Mouse (Mus musculus): Measurements from ENCODE around the gene Agpat4. TPM values are rescaled to one million over a fixed set of nuclear protein-coding genes. Genes with fewer than 3 reads are reported as not detected.

Gene Agpat4
- polyA plus RNA-seq, 1 experiment from 2014 or later = 25.7 TPM

DNA sequence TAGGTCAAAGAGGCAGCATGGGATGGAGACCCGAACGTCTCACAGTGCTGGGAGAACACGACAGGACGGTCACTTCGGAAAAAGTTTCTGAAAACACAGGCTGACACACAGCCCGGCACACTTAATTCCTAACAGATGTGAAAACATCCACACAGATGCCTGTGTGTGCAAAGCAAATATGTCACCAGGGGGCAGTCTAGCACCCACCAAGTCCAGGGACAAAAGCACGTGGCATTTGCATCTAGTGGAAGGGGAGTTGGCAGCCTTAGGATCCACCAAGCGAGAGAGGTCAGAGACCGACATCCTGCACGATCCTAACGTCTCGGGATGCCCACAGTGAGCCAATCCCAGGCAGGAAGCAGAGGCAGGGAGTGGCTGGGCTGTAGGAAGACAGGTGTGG is 108.0 kb downstream of the Agpat4 start:
- 70% methylated on average over 12 of the region's 12 CpGs for WGBS (ENCODE audit: insufficient replicate concordance)
- no peak overlapping the region for H3K4me2 ChIP-seq
- no peak overlapping the region for H3K4me3 ChIP-seq (replicated peaks)
- no peaks in the 10 kb centered on the region for H3K4me1 ChIP-seq (replicated peaks)
- ATAC-seq (ENCODE audit: insufficient read depth) = peak; percentile 13; the same call in 1 of the 2 replicates
- peaks cover 57% of the 10 kb centered on the region for H3K36me3 ChIP-seq (replicated peaks)
- H3K9ac ChIP-seq = no peak overlapping the region
- H3K9me3 ChIP-seq (replicated peaks) = no peaks in the 10 kb centered on the region
- H3K27me3 ChIP-seq = no peaks in the 10 kb centered on the region
- H3K27ac ChIP-seq (replicated peaks) = no peak overlapping the region

DNA sequence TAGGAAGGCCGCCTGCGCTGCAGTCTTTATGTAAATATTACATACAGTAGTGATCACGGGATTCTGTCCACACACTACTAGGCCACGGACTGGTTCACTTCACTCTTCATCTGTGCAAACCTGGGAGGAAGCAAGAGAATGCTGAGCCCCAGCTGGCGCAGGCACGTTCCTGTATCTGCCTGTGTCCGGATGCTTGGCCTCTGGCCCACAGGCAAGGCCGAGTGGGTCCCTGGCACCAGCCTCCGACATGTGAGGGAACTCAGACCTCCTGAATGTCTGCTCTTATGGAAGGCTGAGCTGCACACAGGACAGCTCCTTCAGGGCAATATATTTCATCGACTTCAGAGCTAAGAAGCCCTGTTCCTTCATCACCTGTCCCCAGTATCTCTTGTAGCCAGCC is 109.5 kb downstream of the Agpat4 start:
- Histone ChIP-seq H3K9me3 (replicated peaks) (no peaks in the 10 kb centered on the region), H3K9ac (no peak overlapping the region), H3K4me3 (replicated peaks) (no peak overlapping the region), H3K4me2 (no peak overlapping the region), H3K27ac (replicated peaks) (no peak overlapping the region), H3K27me3 (no peaks in the 10 kb centered on the region), H3K36me3 (replicated peaks) (peaks cover 63% of the 10 kb centered on the region), H3K4me1 (replicated peaks) (no peaks in the 10 kb centered on the region)
- WGBS (ENCODE audit: insufficient replicate concordance) = 83% methylated on average over 10 of the region's 10 CpGs
- no peak for ATAC-seq (ENCODE audit: insufficient read depth)

DNA sequence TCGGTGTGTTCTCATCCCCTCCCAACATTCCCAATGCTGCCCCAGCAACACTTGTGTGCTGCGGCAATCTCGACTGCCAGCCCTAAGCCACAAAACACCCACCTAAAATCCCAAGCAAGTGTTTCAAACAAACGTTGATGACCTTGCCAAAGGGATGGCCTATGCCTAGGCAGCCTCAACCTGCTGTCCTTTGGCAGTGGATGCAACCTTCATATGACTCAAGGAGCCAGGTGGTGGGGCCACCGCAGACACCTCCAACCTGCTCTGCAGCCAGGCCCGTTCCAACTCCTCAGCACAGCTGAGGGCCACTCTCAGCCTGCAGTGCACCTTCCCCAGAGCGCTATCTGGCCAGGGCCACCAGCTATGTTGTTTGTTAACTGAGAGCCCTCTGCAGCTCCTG is 110.0 kb downstream of the Agpat4 start:
- 88% methylated on average over 7 of the region's 7 CpGs for WGBS (ENCODE audit: insufficient replicate concordance)
- no peak for ATAC-seq (ENCODE audit: insufficient read depth)
- Histone ChIP-seq H3K27me3 (no peaks in the 10 kb centered on the region), H3K4me2 (no peak overlapping the region), H3K4me1 (replicated peaks) (no peaks in the 10 kb centered on the region), H3K9me3 (replicated peaks) (no peaks in the 10 kb centered on the region), H3K36me3 (replicated peaks) (peaks cover 62% of the 10 kb centered on the region), H3K27ac (replicated peaks) (no peak overlapping the region), H3K9ac (no peak overlapping the region), H3K4me3 (replicated peaks) (no peak overlapping the region)

DNA sequence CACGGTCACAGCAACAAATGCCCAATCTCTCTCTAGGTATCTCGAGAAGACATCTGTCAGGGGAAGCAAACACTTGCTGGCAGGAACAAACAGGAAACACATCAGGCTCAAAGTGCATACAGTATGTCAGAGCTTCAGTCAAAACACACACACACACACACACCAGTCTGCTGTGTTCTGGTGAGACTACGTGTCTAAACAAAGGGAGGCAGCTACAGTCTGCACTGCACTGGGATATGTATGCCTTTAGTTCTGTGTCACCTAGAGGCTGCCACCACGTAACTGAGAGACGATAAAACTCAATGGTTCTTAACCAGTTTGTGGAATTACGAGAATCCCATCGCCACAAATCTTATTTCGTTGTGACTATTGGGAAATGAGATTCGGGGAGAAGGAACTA is 111.3 kb downstream of the Agpat4 start:
- 78% methylated on average over 9 of the region's 9 CpGs for WGBS (ENCODE audit: insufficient replicate concordance)
- peaks cover 64% of the 10 kb centered on the region for H3K36me3 ChIP-seq (replicated peaks)

DNA sequence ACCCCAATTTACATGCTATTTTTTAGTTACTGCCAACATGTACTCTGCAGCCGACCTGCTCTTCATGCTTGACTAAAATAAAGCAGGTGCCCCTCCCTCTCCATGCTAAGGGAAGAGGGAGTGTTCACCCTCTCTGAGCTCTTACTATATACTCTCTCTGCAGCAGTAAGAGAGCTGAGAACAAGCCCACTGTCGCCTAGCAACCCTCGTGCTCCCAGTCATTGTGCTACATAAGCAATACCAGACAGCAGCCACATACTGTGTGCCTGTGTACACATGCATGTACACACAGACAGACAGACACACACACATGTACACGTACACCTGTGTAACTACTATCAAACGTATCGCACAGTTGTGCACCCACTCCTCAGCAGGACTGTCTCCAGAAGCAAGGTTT is 111.7 kb downstream of the Agpat4 start:
- Histone ChIP-seq H3K4me1 (replicated peaks) (no peaks in the 10 kb centered on the region), H3K27ac (replicated peaks) (no peak overlapping the region), H3K4me2 (no peak overlapping the region), H3K4me3 (replicated peaks) (no peak overlapping the region), H3K9ac (no peak overlapping the region), H3K27me3 (no peaks in the 10 kb centered on the region), H3K9me3 (replicated peaks) (no peaks in the 10 kb centered on the region), H3K36me3 (replicated peaks) (peaks cover 68% of the 10 kb centered on the region)
- WGBS (ENCODE audit: insufficient replicate concordance) = 75% methylated on average over 6 of the region's 6 CpGs
- no peak for ATAC-seq (ENCODE audit: insufficient read depth)

More for the DNA sequence above, 111.3 kb downstream of the Agpat4 start:
- Histone ChIP-seq H3K9ac (no peak overlapping the region), H3K9me3 (replicated peaks) (no peaks in the 10 kb centered on the region), H3K4me2 (no peak overlapping the region), H3K4me1 (replicated peaks) (no peaks in the 10 kb centered on the region), H3K27ac (replicated peaks) (no peak overlapping the region), H3K27me3 (no peaks in the 10 kb centered on the region), H3K4me3 (replicated peaks) (no peak overlapping the region)
- ATAC-seq (ENCODE audit: insufficient read depth) = no peak

DNA sequence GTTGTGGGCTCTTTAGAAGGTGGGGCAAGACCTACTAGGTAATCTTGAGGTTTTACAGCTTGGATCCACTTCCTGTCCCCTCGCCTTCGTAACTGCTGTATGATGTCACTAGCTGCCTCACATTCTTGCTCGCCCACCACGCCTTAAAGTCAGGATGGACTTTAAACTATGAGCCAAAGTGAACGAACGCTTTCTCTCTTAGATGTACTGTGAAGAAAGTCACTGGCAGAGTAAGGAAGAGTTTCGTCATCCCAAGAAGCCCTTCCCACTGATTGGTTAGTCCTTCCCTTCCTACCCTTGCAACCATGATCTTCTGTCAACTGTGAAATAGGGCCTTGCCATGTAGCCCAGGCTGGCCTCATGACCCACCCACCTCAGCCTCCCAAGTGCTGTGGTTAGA is 112.6 kb downstream of the Agpat4 start:
- ATAC-seq (ENCODE audit: insufficient read depth) = no peak
- Histone ChIP-seq H3K36me3 (replicated peaks) (peaks cover 76% of the 10 kb centered on the region), H3K9me3 (replicated peaks) (no peaks in the 10 kb centered on the region), H3K4me2 (no peak overlapping the region), H3K27me3 (no peaks in the 10 kb centered on the region), H3K27ac (replicated peaks) (no peak overlapping the region), H3K4me1 (replicated peaks) (no peaks in the 10 kb centered on the region), H3K4me3 (replicated peaks) (no peak overlapping the region), H3K9ac (no peak overlapping the region)
- WGBS (ENCODE audit: insufficient replicate concordance) = 71% methylated on average over 7 of the region's 7 CpGs

DNA sequence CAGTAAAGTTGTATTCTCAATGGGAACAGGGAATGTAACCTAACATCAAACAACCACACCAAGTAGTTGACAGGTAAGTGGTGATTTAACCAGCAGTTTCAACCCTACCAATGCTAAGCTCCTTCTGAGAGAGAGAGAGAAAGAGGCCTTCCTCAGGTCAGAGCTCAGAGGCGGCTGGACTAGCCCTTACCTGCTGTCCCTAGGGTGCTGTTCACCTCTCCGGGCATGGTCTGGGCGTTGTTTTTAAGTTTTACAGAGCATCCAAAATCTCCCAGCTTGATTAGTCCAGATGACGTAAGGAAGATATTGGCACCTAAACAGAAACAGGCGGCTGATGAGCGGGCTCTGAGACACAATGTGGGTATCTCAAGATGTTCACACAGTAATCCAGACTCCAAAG is 114.2 kb downstream of the Agpat4 start:
- Histone ChIP-seq H3K4me2 (no peak overlapping the region), H3K9ac (no peak overlapping the region), H3K27ac (replicated peaks) (no peak overlapping the region), H3K9me3 (replicated peaks) (no peaks in the 10 kb centered on the region), H3K4me3 (replicated peaks) (no peak overlapping the region), H3K36me3 (replicated peaks) (peaks cover 63% of the 10 kb centered on the region), H3K27me3 (no peaks in the 10 kb centered on the region), H3K4me1 (replicated peaks) (no peaks in the 10 kb centered on the region)
- WGBS (ENCODE audit: insufficient replicate concordance) = 79% methylated on average over 6 of the region's 6 CpGs
- no peak for ATAC-seq (ENCODE audit: insufficient read depth)

DNA sequence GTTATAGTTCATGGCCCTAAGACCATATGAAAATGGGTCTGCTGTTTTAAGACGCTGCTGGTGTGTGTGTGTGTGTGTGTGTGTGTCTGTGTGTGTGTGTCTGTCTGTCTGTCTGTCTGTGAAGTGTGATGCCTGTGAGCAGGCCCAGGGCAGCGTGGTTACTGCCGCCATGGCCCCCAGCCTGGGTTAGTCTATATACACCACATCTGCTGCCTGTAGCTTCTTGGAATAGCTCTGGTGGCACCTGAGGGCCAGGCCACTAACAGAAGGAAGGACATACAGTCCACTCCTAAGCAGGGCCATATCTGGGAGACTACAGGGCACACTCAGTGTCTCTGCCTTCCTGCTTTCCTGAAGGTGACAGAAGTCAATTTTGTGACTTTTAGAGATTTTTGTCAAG is 122.2 kb downstream of the Agpat4 start:
- Histone ChIP-seq H3K4me1 (replicated peaks) (no peaks in the 10 kb centered on the region), H3K27ac (replicated peaks) (no peak overlapping the region), H3K4me2 (no peak overlapping the region), H3K9me3 (replicated peaks) (no peaks in the 10 kb centered on the region), H3K27me3 (no peaks in the 10 kb centered on the region), H3K4me3 (replicated peaks) (no peak overlapping the region), H3K9ac (no peak overlapping the region), H3K36me3 (replicated peaks) (peaks cover 37% of the 10 kb centered on the region)
- WGBS (ENCODE audit: insufficient replicate concordance) = 85% methylated on average over 3 of the region's 3 CpGs
- ATAC-seq (ENCODE audit: insufficient read depth) = no peak

DNA sequence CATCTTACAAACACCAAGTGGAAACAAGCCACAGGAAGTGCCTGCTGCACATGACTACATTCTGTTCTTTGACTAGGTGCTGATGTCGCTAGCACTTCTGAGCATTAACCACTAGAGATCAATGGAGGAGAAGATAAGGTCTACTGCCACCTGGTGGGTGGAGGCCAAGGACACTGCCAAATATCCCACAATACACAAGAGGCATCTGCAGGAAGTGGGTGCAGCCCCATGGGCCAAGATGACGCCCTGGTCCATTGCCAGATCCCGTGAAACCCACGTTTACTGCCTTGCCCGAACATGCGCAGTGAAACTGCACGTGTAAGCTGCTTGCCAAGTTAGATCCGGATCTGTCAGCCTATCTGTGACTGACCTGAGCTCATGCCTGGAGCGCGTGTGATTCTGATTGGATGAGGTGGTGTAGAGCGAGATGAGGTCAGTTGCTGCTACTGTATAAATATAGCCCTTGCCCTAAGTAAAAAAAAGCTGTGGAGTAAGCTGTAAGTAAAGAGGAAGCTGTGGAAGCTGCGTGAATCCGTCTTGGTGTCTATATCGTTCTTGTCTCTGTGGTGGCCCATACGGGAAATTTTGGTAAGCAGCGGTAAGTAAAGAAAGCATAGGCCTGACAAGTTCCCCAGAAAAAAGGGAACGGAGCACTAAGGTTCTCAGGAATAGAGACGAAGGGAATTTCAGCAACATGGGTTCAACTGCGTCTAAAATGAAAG is 131.4 kb downstream of the Agpat4 start:
- Histone ChIP-seq H3K4me2 (no peak overlapping the region), H3K27ac (replicated peaks) (no peak overlapping the region), H3K27me3 (no peaks in the 10 kb centered on the region), H3K4me3 (replicated peaks) (no peak overlapping the region), H3K9me3 (replicated peaks) (no peaks in the 10 kb centered on the region), H3K36me3 (replicated peaks) (peaks cover 68% of the 10 kb centered on the region), H3K9ac (no peak overlapping the region), H3K4me1 (replicated peaks) (no peaks in the 10 kb centered on the region)
- ATAC-seq (ENCODE audit: insufficient read depth) = no peak; the same call in 1 of the 2 replicates
- WGBS (ENCODE audit: insufficient replicate concordance) = 87% methylated on average over 19 of the region's 19 CpGs

DNA sequence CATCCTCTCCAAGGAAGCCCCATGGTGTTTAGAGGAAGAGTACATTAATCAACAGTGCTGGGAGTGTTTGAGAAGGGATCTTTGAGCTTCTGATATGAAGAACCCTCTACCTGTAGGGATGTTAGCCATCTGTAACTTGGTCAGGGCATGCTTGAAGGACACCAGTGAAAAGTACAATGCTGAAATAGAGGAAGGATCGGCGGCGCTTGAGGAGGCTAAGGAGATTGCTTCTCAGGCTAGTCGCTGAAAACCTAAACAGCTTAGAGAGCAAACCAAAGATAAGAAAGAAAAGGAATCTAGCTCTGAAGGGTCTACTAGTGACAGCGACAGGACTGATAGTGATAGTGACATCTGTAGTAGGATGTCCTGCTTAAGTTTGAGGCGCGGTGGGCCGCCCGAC is 132.1 kb downstream of the Agpat4 start:
- Histone ChIP-seq H3K4me2 (no peak overlapping the region), H3K36me3 (replicated peaks) (peaks cover 74% of the 10 kb centered on the region), H3K9me3 (replicated peaks) (no peaks in the 10 kb centered on the region), H3K9ac (no peak overlapping the region), H3K27me3 (no peaks in the 10 kb centered on the region), H3K27ac (replicated peaks) (no peak overlapping the region), H3K4me1 (replicated peaks) (no peaks in the 10 kb centered on the region), H3K4me3 (replicated peaks) (no peak overlapping the region)
- 85% methylated on average over 9 of the region's 9 CpGs for WGBS (ENCODE audit: insufficient replicate concordance)
- no peak for ATAC-seq (ENCODE audit: insufficient read depth)

DNA sequence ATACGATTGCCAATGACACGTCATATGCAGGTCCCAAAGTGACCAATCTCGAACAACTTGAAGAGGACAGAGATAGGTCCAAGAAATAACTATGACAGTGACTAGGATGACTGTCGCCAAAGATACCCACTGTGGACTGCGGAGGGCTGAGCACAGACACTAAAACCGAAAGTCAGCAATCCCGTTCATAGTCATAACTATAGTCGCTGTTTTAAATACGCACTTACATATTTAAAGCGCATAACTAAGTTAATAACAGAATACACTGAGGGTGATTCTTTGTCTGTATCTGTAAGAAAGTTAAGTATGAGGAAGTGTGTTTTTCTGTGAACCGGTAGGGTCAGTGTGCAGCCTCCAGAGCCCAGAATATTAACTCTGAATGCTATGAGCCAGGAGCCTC is 137.6 kb downstream of the Agpat4 start:
- 88% methylated on average over 11 of the region's 11 CpGs for WGBS (ENCODE audit: insufficient replicate concordance)
- no peak overlapping the region for H3K27ac ChIP-seq (replicated peaks)
- H3K4me1 ChIP-seq (replicated peaks) = no peaks in the 10 kb centered on the region
- no peak overlapping the region for H3K4me2 ChIP-seq
- no peak for ATAC-seq (ENCODE audit: insufficient read depth)
- H3K4me3 ChIP-seq (replicated peaks) = no peak overlapping the region
- no peaks in the 10 kb centered on the region for H3K27me3 ChIP-seq
- no peaks in the 10 kb centered on the region for H3K9me3 ChIP-seq (replicated peaks)
- H3K36me3 ChIP-seq (replicated peaks) = peaks cover 81% of the 10 kb centered on the region
- no peak overlapping the region for H3K9ac ChIP-seq

DNA sequence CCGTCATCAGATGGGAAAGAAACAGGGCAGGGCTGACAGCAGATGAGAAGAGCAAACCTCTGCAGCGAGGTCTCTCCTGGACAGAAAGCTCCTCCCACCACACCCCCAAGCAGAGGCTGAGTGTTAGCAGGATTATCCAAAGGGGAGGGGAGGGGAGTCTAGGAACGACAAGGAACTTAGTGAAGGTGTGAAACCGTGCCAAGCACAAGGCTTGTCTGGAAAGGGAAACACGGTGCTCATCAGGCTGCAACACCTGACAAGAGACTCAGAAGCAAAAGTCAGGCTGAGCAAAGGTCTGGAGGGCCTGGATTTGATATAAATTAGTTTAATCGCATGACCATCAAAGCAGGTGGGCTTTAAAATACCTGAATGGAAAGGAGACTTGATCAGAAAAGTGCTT is 140.0 kb downstream of the Agpat4 start:
- Histone ChIP-seq H3K36me3 (replicated peaks) (peaks cover 60% of the 10 kb centered on the region), H3K27me3 (no peaks in the 10 kb centered on the region)
- 69% methylated on average over 6 of the region's 6 CpGs for WGBS (ENCODE audit: insufficient replicate concordance)

More for the DNA sequence above, 140.0 kb downstream of the Agpat4 start:
- Histone ChIP-seq H3K9me3 (replicated peaks) (no peaks in the 10 kb centered on the region), H3K4me1 (replicated peaks) (no peaks in the 10 kb centered on the region), H3K4me2 (no peak overlapping the region), H3K4me3 (replicated peaks) (no peak overlapping the region), H3K27ac (replicated peaks) (no peak overlapping the region), H3K9ac (no peak overlapping the region)
- no peak for ATAC-seq (ENCODE audit: insufficient read depth)
